Mouse (Mus musculus): ENCODE results near the gene Zdhhc5. TPM values are rescaled to one million over a fixed set of nuclear protein-coding genes. Genes with fewer than 3 reads are reported as not detected.

Gene Zdhhc5
- polyA plus RNA-seq, 1 experiment = 14.6 TPM

- peaks cover 2% of the 10 kb centered on the region for H3K4me1 ChIP-seq (ENCODE audit: control insufficient read depth, insufficient read depth, low read length)
- WGBS = 33% methylated on average over 5 of the region's 5 CpGs
- no peak for TF ChIP-seq CTCF (IDR thresholded peaks at IDR 0.05; ENCODE audit: control insufficient read depth, insufficient read depth, low read length)
- TF ChIP-seq POLR2A (IDR thresholded peaks at IDR 0.05; ENCODE audit: borderline replicate concordance, control insufficient read depth, low read depth, low read length) = no peak
- H3K4me3 ChIP-seq (replicated peaks; ENCODE audit: control insufficient read depth, low read depth, low read length) = no peak overlapping the region
- no peak overlapping the region for H3K27ac ChIP-seq (ENCODE audit: control insufficient read depth, insufficient read depth, low read depth, low read length, poor library complexity)
These were observed 76.4 kb downstream of the Zdhhc5 start for GRCm38 (mm10) chr2:84638428-84639220.

Other genes starting within 250 kb of the Zdhhc5 start
- gene Tfpi, start 238.4 kb downstream of the Zdhhc5 start, polyA plus RNA-seq (2011; ENCODE audit: insufficient read depth, insufficient read length, low replicate concordance, missing spikeins) = 12.4 and 23.2 TPM in 2 replicates
- gene Ctnnd1, start 64.4 kb downstream of the Zdhhc5 start, polyA plus RNA-seq (2011; ENCODE audit: insufficient read depth, insufficient read length, low replicate concordance, missing spikeins) = 11.0 and 25.2 TPM in 2 replicates
- gene Btbd18, start 56.1 kb downstream of the Zdhhc5 start, polyA plus RNA-seq (2011; ENCODE audit: insufficient read depth, insufficient read length, low replicate concordance, missing spikeins) = 0.50 TPM in 1 of 2 replicates, not detected in the other
- 46.2 and 93.3 TPM in 2 replicates for gene Selenoh, start 44.4 kb downstream of the Zdhhc5 start, polyA plus RNA-seq (2011; ENCODE audit: insufficient read depth, insufficient read length, low replicate concordance, missing spikeins)
- not detected in 2 replicates for gene Gm28635, start 37.1 kb downstream of the Zdhhc5 start, polyA plus RNA-seq (2011; ENCODE audit: insufficient read depth, insufficient read length, low replicate concordance, missing spikeins)
- 20.4 and 23.6 TPM in 2 replicates for gene Med19, start 36.8 kb downstream of the Zdhhc5 start, polyA plus RNA-seq (2011; ENCODE audit: insufficient read depth, insufficient read length, low replicate concordance, missing spikeins)
- gene Tmx2, start 36.0 kb downstream of the Zdhhc5 start, polyA plus RNA-seq (2011; ENCODE audit: insufficient read depth, insufficient read length, low replicate concordance, missing spikeins) = 23.5 and 35.9 TPM in 2 replicates
- 17.4 and 25.1 TPM in 2 replicates for gene Clp1, start 12.2 kb upstream of the Zdhhc5 start, polyA plus RNA-seq (2011; ENCODE audit: insufficient read depth, insufficient read length, low replicate concordance, missing spikeins)
- 172 and 242 TPM in 2 replicates for gene Ypel4, start 18.9 kb upstream of the Zdhhc5 start, polyA plus RNA-seq (2011; ENCODE audit: insufficient read depth, insufficient read length, low replicate concordance, missing spikeins)
- not detected in 2 replicates for gene Gm19426, start 28.5 kb upstream of the Zdhhc5 start, polyA plus RNA-seq (2011; ENCODE audit: insufficient read depth, insufficient read length, low replicate concordance, missing spikeins)
- gene Serping1, start 60.3 kb upstream of the Zdhhc5 start, polyA plus RNA-seq (2011; ENCODE audit: insufficient read depth, insufficient read length, low replicate concordance, missing spikeins) = 29.0 and 29.7 TPM in 2 replicates
- 140 and 409 TPM in 2 replicates for gene Ube2l6, start 83.6 kb upstream of the Zdhhc5 start, polyA plus RNA-seq (2011; ENCODE audit: insufficient read depth, insufficient read length, low replicate concordance, missing spikeins)
- 0.85 TPM in 1 of 2 replicates, not detected in the other for gene Smtnl1, start 107.5 kb upstream of the Zdhhc5 start, polyA plus RNA-seq (2011; ENCODE audit: insufficient read depth, insufficient read length, low replicate concordance, missing spikeins)
- gene Timm10, start 111.8 kb upstream of the Zdhhc5 start, polyA plus RNA-seq (2011; ENCODE audit: insufficient read depth, insufficient read length, low replicate concordance, missing spikeins) = 21.8 and 33.8 TPM in 2 replicates
- gene Slc43a1, start 123.7 kb upstream of the Zdhhc5 start, polyA plus RNA-seq (2011; ENCODE audit: insufficient read depth, insufficient read length, low replicate concordance, missing spikeins) = 142 and 195 TPM in 2 replicates
- not detected in 2 replicates for gene Rtn4rl2, start 171.5 kb upstream of the Zdhhc5 start, polyA plus RNA-seq (2011; ENCODE audit: insufficient read depth, insufficient read length, low replicate concordance, missing spikeins)
- gene Slc43a3, start 221.4 kb upstream of the Zdhhc5 start, polyA plus RNA-seq (2011; ENCODE audit: insufficient read depth, insufficient read length, low replicate concordance, missing spikeins) = 80.0 and 90.6 TPM in 2 replicates